Mouse (Mus musculus) hindbrain, embryonic 11.5 days (tissue): ENCODE measurements at regions not wholly inside any gene's neighbourhood (a gene's known extent, or its start where the extent isn't known, plus 50 kb on each side); places are given as distances from the start of the nearest gene placed in this dataset.

Source experiments
- ATAC-seq: fragments of 200-750 bp; cut with Nextera tagmentation; 2 replicates; pipeline ENCODE4 v1.8.0; 2017; ENCODE audit warnings: mild to moderate bottlenecking, moderate TSS enrichment, moderate library complexity; ENCODE audit not compliant: low FRiP score
- DNase-seq: peaks from one replicate; pipeline ENCODE4 v3.0.0-alpha.2; 2015; ENCODE audit warnings: low spot score
- H3K27ac ChIP-seq: fragments of 300-500 bp; sonication (generic); 2 replicates; pipeline ENCODE4 v1.5.1; 2014; ENCODE audit warnings: mild to moderate bottlenecking, low read depth, low read length
- H3K27me3 ChIP-seq: fragments of 300-500 bp; sonication (generic); 2 replicates; pipeline ENCODE4 v1.6.1; 2014; ENCODE audit warnings: mild to moderate bottlenecking, low read length, moderate library complexity, mixed read lengths; ENCODE audit not compliant: control insufficient read depth, insufficient read depth
- H3K36me3 ChIP-seq: fragments of 300-500 bp; sonication (generic); 2 replicates; pipeline ENCODE4 v1.6.1; 2014; ENCODE audit warnings: mild to moderate bottlenecking, low read length, moderate library complexity, mixed read lengths; ENCODE audit not compliant: control insufficient read depth, insufficient read depth
- H3K4me1 ChIP-seq: fragments of 300-500 bp; sonication (generic); replicated peaks from 2 replicates; pipeline ENCODE4 v1.6.1; 2014; ENCODE audit warnings: low read length, mixed read lengths; ENCODE audit not compliant: control insufficient read depth, insufficient read depth
- H3K4me2 ChIP-seq: fragments of 300-500 bp; sonication (generic); replicated peaks from 2 replicates; pipeline ENCODE4 v1.6.1; 2014; ENCODE audit warnings: mild to moderate bottlenecking, low read depth, low read length
- H3K4me3 ChIP-seq: fragments of 300-500 bp; sonication (generic); 2 replicates; pipeline ENCODE4 v1.5.1; 2014; ENCODE audit warnings: low read depth, low read length
- H3K9ac ChIP-seq: fragments of 300-500 bp; sonication (generic); 2 replicates; pipeline ENCODE4 v1.6.1; 2014; ENCODE audit warnings: low read depth, low read length
- H3K9me3 ChIP-seq: fragments of 300-500 bp; sonication (generic); 2 replicates; pipeline ENCODE4 v1.6.1; 2016; ENCODE audit warnings: low read length; ENCODE audit not compliant: control insufficient read depth
- WGBS: fragments of 180-500 bp; shearing (Covaris S2); extraction: QIAGEN DNeasy Blood & Tissue Kit; methylation state at CpG from one replicate; pipeline ENCODE4 v1.1.7; 2014; 5-methylcytosine and 5-hydroxymethylcytosine counted together

GRCm38 (mm10) chr8:82529153-82529552, 126.1 kb upstream of the Il15 start:
- H3K9ac ChIP-seq, result no peak overlapping the region
- no peaks in the 10 kb centered on the region for H3K9me3 ChIP-seq
- no peak for ATAC-seq
- H3K4me2 ChIP-seq, result no peak overlapping the region
- no peak overlapping the region for H3K27ac ChIP-seq
- H3K4me3 ChIP-seq, result no peak overlapping the region
- 87% methylated on average over 3 of the region's 3 CpGs for WGBS
- no peaks in the 10 kb centered on the region for H3K36me3 ChIP-seq
- no peaks in the 10 kb centered on the region for H3K27me3 ChIP-seq
- no peaks in the 10 kb centered on the region for H3K4me1 ChIP-seq
- no peak for DNase-seq

DNA sequence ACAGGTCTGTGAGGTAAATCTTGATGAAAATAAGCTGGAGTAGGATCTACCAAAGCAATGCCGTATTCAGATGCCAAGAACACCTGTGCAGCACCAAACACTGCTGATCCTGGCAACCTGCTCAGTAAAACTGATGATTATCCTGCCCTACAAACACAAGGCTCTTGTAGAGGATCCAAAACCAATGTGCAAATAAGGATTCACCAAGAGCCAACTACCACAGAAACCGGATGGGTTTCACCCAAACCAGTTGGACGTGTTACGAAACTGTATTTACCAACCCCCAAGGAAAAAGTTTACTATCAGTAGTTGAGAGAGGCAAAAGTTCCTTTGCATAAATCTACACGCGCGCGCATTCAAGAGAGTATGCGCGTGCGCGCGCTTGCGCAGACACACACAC, 120.8 kb upstream of the Il15 start:
- Histone ChIP-seq H3K4me3 (no peak overlapping the region), H3K36me3 (no peaks in the 10 kb centered on the region), H3K9me3 (no peaks in the 10 kb centered on the region), H3K9ac (no peak overlapping the region), H3K27me3 (no peaks in the 10 kb centered on the region), H3K4me1 (no peaks in the 10 kb centered on the region), H3K4me2 (no peak overlapping the region), H3K27ac (no peak overlapping the region)
- DNase-seq, result no peak
- WGBS, result 95% methylated on average over 14 of the region's 14 CpGs
- ATAC-seq, result no peak

- Histone ChIP-seq H3K27me3 (no peaks in the 10 kb centered on the region), H3K4me2 (no peak overlapping the region), H3K27ac (no peak overlapping the region), H3K9me3 (no peaks in the 10 kb centered on the region), H3K9ac (no peak overlapping the region), H3K36me3 (no peaks in the 10 kb centered on the region), H3K4me1 (no peaks in the 10 kb centered on the region), H3K4me3 (no peak overlapping the region)
- 83% methylated on average over 2 of the region's 2 CpGs for WGBS
- no peak for DNase-seq
- ATAC-seq, result no peak
Measured at GRCm38 (mm10) chr8:82498496-82498895, 95.5 kb upstream of the Il15 start.

DNA sequence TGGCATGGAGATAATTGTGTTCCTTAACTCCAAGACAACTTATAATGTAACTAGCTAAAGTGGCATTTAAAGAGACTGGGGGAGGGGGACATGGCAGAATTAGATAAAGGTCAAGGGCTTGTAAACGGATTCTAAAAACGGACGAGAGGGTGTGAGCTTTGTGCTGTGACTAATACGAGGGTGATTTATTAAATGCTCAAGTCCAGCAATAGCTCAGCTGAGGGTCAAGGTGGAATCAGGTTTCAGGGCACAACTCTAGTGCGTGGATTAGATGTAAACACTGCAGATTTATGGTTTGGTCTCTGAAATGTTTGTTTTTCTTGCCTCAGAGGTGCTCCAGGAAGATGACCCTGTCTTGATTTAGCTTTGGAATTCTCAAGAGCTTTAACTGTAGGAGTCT, 74.8 kb upstream of the Il15 start:
- Histone ChIP-seq H3K4me1 (no peaks in the 10 kb centered on the region), H3K9me3 (no peaks in the 10 kb centered on the region), H3K27ac (no peak overlapping the region), H3K27me3 (no peaks in the 10 kb centered on the region), H3K4me2 (no peak overlapping the region), H3K9ac (no peak overlapping the region), H3K4me3 (no peak overlapping the region), H3K36me3 (no peaks in the 10 kb centered on the region)
- DNase-seq (no peak), ATAC-seq (no peak)
- WGBS, result 46% methylated on average over 5 of the region's 5 CpGs

DNA sequence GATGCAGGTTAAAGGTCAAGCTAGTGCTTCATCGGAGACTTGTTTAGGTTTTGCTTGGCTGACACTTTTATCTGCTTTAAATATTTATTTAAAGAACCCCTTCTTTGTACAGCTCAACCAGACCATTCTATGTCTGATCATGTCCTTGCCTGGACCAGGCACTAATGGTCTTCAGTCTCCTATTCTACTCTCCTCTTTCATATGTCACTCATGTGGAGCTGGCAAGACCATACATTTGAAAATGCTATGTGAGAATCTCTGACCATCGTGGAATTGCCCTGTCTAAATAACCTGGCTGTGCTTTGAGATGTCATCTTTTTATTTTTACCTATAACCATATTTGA, 74.4 kb upstream of the Il15 start:
- no peak for DNase-seq
- no peak for ATAC-seq
- Histone ChIP-seq H3K4me3 (no peak overlapping the region), H3K9ac (no peak overlapping the region), H3K36me3 (no peaks in the 10 kb centered on the region), H3K4me2 (no peak overlapping the region), H3K9me3 (no peaks in the 10 kb centered on the region), H3K27ac (no peak overlapping the region), H3K4me1 (no peaks in the 10 kb centered on the region), H3K27me3 (no peaks in the 10 kb centered on the region)
- WGBS, result 41% methylated on average over 2 of the region's 2 CpGs

GRCm38 (mm10) chr8:82476708-82477425, 73.8 kb upstream of the Il15 start:
- H3K27me3 ChIP-seq, result no peaks in the 10 kb centered on the region
- H3K9ac ChIP-seq, result no peak overlapping the region
- no peaks in the 10 kb centered on the region for H3K9me3 ChIP-seq
- no peak overlapping the region for H3K4me2 ChIP-seq
- WGBS, result 76% methylated on average over 7 of the region's 7 CpGs
- H3K4me3 ChIP-seq, result no peak overlapping the region
- no peaks in the 10 kb centered on the region for H3K36me3 ChIP-seq
- ATAC-seq (no peak), DNase-seq (no peak)
- H3K27ac ChIP-seq, result no peak overlapping the region
- no peaks in the 10 kb centered on the region for H3K4me1 ChIP-seq

DNA sequence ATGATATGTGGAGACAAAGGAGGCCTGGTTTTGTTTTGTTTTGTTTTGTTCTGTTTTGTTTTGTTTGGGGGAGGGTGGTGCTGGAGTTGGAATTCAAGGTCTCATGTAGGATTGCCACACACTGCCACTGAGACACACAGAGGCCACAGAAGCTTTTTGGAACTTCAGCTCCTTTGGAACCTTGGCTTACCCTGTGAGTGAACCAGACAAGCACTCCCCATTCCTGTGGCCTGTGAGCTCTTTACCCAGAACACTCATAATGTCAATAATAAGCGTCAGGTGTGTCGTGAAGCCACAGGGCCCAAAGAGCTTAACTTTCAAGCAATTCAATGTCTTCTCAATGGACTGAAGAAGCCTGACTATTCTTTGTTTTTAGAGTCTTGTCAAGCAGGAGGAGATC, 70.2 kb upstream of the Il15 start:
- ATAC-seq (no peak), DNase-seq (no peak)
- H3K4me1 ChIP-seq, result no peaks in the 10 kb centered on the region
- no peak overlapping the region for H3K4me2 ChIP-seq
- H3K9me3 ChIP-seq, result no peaks in the 10 kb centered on the region
- 91% methylated on average over 2 of the region's 2 CpGs for WGBS
- no peaks in the 10 kb centered on the region for H3K36me3 ChIP-seq
- H3K27ac ChIP-seq, result no peak overlapping the region
- H3K4me3 ChIP-seq, result no peak overlapping the region
- no peaks in the 10 kb centered on the region for H3K27me3 ChIP-seq
- H3K9ac ChIP-seq, result no peak overlapping the region

GRCm38 (mm10) chr8:82471825-82472224, 68.8 kb upstream of the Il15 start:
- no CpG with 5 or more reads among the region's 1 CpGs for WGBS
- H3K27me3 ChIP-seq, result no peaks in the 10 kb centered on the region
- no peak for DNase-seq
- no peaks in the 10 kb centered on the region for H3K36me3 ChIP-seq
- no peak overlapping the region for H3K4me2 ChIP-seq
- H3K4me1 ChIP-seq, result no peaks in the 10 kb centered on the region
- H3K9ac ChIP-seq, result no peak overlapping the region
- no peak overlapping the region for H3K27ac ChIP-seq
- ATAC-seq, result no peak
- no peak overlapping the region for H3K4me3 ChIP-seq
- no peaks in the 10 kb centered on the region for H3K9me3 ChIP-seq

DNA sequence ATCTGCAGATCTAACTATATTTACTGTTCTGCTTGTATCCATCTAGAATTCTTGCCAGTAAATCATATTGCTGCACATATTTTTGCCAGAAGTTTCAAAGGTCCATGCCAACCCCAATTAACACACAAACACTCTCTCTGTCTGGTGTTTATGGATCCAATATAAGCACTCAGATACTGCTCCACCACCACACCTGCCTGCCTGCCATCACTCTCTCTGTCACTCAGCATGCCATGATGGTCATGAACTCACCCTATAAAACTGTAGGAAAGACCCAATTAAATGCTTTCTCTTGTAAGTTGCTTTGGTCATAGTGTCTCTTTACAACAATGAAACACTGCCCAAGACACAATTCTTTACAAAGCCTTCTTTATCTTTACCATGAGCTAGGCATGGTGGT, 66.8 kb upstream of the Il15 start:
- no peak overlapping the region for H3K27ac ChIP-seq
- ATAC-seq (no peak), DNase-seq (no peak)
- H3K4me1 ChIP-seq, result no peaks in the 10 kb centered on the region
- H3K4me2 ChIP-seq, result no peak overlapping the region
- H3K27me3 ChIP-seq, result no peaks in the 10 kb centered on the region
- no peak overlapping the region for H3K9ac ChIP-seq
- H3K36me3 ChIP-seq, result no peaks in the 10 kb centered on the region
- H3K4me3 ChIP-seq, result no peak overlapping the region
- no peaks in the 10 kb centered on the region for H3K9me3 ChIP-seq
